Mouse (Mus musculus) embryo, embryonic 10 days (tissue): Measurements from ENCODE around the gene Gm10300.

Source experiments
- DNase-seq: peaks from one replicate; pipeline ENCODE4 v3.0.0-alpha.2; 2015; ENCODE audit warnings: low spot score

The Gm10300 gene

DNA sequence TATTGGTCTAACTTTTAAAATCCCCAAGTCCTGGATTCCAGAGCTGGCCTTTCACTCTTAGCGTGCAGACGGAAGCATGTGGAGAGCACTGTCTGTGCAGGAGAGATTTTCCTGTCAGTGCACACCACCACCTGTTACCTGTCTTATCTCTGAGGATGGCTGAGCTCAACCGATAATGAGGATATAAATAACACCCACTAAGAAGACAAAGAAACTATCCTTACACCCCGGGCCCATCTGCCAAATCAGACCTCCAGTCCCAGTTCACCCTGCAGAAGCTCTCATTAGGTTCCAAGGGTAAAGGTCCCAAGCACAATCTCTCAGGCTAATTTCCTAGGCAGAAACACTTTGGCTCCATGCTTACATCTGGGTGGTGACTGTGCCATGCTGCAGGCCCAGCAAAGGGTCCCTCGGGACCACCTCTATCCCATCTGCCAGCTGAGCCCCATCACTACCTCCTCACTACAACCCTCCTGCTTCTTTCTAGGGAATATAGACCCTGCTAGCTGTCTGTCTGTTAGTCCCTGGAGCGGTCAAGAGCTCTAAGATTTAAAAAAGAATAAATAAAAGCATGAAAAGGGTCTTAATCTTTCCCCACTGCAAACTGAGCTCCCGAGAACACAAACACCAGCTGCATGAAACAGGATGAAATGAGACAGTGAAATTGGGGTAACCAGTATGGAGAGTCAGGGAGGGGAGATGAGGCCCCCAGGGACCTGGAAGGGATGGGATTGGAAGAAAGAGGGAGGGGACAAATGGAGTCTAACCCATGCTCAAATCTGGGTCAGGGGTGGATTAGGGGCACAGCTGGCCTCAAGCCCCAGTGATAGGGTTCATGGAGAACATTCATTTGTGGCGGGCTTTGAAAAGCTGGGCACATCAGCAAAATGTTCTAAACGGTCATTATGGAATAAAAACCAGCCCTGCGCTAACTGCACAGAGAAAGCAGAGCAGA is 22.9 kb upstream of the Gm10300 start:
- no peak for DNase-seq

- DNase-seq = no peak
Observed at GRCm38 (mm10) chr4:132057311-132057710, 17.2 kb upstream of the Gm10300 start.

GRCm38 (mm10) chr4:132059541-132059940 is 15.0 kb upstream of the Gm10300 start:
- DNase-seq = no peak

DNA sequence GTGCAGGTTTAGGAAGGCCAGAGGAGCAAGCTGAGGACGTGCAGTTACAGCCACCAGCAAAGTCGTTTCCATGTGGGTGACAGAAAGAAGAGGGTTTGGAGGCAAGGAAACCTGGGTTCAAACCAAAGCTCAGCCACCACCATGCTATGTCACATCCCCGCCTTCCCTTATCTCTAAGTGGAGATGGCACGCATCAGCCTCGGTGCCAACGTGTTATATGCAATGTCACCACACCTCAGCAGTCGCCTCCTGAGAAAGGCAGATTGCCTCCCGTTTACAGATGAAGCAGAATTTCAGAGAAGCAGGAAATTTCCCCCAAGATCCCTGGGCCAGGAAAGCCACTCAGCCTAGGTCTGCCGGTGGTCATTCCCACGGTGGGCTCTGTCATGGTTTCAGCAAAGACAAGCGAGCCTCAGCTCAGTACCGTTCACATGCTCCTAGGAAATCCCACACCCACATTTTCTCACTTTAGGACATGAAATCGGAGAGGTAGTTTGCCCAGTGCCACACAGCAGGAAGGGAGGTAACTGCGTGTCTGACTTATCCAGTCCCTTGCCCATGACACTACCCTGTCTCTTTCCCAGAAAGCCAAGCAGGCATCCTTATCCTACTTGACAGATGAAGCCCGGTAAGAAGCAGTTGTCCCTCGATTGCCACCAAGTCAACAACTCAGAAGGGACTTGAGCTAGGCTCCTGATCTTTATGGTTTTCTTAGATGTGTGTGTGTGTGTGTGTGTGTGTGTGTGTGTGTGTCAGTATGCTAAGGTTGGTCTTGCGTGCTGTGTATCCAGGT is 14.3 kb upstream of the Gm10300 start:
- DNase-seq = no peak

DNA sequence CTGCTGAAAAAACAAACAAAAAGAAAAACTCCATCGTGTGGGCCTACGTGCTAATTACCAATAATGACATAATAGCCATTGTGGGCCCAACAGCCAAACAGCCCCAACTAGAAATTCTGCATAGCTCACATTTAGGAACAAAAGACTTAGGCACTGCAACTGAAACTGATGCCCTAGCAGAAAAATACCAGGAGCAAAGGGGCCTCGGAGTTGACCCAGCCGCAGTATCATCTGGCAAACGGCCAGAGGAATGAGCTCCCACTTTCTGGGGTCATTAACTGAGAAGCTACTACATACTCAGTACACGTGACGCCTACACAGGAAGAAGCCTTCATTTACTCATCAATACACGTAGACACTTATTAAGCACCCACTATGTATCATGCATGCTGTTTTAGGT is 12.2 kb upstream of the Gm10300 start:
- DNase-seq = no peak

DNA sequence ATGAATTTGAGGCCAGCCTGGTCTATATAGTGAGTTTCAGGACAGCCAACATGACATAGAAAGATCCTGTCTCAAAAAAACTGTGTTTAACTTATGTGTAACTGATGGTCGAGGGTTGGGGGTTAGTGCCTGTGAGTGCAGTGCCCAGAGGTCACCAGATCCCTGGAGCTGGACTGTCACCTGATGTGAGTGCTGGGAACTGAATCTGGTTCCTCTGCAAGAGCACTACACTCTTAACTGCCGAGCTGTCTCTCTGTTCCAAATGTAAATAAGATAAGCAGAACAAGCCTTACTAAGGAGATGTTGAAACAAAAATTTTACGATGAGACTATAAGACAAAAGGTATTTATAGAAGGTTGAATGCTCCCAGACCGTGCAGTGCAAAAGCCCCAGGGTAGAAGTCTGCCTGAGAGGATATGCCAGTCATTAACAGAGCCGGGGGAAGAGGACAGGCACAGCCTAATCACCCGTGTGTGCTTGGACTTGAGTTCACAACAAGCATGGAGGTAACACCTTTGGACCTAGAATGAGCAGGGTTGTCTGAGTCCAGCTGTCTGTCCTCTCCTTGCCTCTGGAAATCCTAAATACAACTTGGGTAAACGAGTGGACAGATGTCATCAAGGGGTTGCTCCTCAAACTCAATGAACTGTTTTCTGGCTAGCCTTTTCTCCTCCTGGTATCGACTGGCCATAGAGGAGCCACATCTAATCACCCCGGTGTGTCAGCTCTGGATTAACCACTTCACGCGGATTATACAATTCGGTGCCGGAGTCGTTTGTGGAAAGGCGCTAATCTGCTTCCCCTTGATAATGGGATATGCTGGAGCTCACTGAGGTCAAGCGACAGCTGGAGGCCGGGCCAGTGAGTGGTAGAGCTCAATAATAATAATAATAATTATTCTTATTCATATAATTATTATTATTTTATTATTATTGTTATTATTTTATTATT is 11.3 kb upstream of the Gm10300 start:
- no peak for DNase-seq

- no peak for DNase-seq
Observed at GRCm38 (mm10) chr4:132064550-132064949, 9.9 kb upstream of the Gm10300 start.

DNA sequence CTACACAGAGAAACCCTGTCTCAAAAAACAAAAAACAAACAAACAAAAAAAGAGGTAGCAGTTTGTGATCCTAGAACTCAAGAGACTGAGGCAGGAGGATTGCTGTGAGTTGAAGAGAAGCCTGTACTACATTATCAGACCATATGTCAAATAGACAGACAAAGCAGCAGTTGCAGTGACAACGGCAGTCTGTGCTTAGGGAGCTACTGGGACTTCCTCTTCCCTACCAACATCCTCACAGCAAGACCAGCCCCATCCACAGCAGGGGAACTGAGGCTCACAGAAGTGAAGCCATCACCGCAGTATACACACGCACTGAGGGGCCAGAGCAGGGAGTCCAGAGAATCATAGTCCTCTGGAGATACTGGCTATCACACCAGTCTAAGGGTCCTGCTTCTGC is 8.9 kb upstream of the Gm10300 start:
- no peak for DNase-seq

DNA sequence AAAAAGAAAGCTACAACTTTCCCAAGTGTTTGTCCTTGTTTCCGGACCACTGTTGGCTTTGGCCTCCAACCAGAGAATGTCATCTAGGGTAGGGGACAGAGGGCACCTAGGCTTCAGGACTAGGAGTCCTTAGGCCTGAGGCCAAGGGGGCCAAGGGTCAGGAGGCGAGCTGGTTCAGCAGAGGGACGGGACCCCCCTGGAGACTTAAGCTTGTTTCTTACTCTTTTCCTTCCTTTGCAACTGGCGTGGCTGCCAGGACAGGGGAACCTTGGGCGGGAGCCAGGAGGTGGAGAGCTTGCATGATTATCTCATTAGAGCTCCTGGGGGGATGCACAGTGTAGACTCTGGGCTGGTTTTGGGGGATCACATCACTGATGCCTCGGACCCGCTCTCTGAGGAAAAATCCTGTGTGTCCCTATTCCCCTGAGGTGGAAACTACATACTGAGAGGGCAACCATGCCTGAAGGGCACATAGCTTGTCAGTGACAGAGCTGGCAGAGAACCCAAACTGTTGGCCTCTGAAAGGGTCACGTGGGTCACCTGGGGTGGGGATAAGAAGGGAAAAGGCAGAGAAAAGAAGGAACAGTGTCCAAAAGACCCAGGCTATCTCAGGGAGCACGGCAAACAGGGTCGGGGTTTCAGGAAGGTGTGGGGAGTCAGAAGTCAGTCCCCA is 8.3 kb upstream of the Gm10300 start:
- DNase-seq = no peak

- DNase-seq = no peak
Observed at GRCm38 (mm10) chr4:132067112-132067937, 7.2 kb upstream of the Gm10300 start.

DNA sequence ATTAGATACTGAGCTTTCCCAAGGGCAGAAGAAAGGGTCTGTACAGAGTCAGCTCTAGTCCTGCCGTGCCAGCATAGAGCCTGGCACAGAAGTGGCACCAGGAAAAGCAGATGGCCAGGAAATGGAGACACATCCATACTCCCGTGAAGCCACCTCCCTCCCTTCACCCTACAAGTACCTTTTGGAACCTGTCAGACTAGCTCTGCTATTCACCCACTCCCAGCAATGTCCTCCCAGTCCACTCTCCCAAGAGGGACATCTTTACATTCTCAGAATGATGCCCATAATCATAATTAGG is 6.6 kb upstream of the Gm10300 start:
- no peak for DNase-seq

GRCm38 (mm10) chr4:132071674-132072073 is 2.8 kb upstream of the Gm10300 start:
- no peak for DNase-seq

DNA sequence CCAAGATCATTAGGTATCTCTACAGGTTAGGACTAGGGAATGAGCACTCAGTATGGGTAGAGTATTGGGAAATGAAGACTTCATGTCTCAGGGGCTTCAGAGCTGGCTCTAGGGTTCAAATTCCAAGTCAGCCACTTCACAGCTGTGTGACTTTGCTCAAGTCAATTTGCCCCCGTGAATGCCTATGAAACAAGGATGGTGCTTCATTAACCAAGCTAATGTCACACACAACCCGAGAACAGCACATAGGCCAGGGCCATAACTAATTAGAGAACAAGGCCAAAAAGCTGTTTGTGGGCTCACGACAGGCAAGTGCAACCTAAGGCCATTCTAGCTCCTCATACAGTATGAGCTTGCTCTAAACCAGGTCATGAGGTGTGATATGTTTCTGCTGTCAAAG is 2.3 kb upstream of the Gm10300 start:
- no peak for DNase-seq

- no peak for DNase-seq
Observed at GRCm38 (mm10) chr4:132072946-132073345, 1.6 kb upstream of the Gm10300 start.

GRCm38 (mm10) chr4:132074933-132075769 is 654 bp downstream of the Gm10300 start, which contains the start of gene Epb41:
TSS of gene Epb41 (minus strand) at chr4:132075321.
- peak; percentile 91 for DNase-seq

GRCm38 (mm10) chr4:132075796-132076195 is 1.3 kb downstream of the Gm10300 start:
- no peak for DNase-seq

DNA sequence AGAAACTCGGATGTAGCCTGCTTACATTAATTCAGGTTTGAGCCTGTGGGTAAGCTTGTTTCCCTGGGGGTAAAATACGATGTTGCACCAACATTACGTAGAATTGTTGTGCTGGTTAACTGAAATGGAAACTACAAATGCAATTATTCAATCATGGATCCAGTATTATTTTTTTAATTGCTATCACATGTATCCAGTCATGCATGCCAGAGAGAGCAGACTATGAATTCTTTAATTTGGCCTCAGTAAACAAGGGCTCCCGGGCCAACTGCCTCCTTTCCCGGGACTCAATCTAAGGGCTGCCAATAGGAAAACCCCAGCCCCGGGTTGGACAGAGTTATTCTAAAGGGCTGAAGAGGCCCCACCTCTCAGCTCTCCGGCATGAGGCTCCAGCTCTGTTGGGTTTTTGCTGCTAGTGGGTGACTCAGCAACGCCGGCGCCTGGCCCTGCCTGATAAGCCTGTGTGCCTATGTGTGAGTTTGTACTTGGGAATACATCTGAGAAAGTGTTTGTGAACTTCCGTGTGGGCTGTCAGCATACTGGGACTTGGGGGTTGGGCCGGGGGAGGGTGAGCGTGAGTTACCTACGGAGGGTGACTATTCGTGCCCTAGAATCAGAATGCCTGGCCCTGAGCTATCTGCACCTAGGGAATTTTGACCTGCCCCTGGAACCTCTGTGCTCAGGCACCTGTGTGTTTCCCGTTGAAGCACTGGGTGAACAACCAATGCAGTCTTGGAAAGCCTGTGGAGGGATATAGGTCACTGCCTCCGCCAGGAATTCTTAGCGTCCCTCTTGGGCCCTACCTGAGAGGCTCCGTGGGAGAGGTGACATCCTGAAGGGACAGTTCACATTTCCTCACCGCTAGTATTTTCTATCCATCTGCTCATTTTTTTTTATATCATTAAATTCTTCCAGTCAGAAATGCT is 2.2 kb downstream of the Gm10300 start:
- peak; percentile 49 for DNase-seq

GRCm38 (mm10) chr4:132077445-132077844 is 2.9 kb downstream of the Gm10300 start:
- no peak for DNase-seq
